Mouse (Mus musculus) liver, embryonic 13.5 days (tissue): Measurements from ENCODE around the gene Ndst2. TPM values are rescaled to one million over a fixed set of nuclear protein-coding genes. Genes with fewer than 3 reads are reported as not detected.

Experiments
- ATAC-seq: fragments of 200-750 bp; cut with Nextera tagmentation; 2 replicates; pipeline ENCODE4 v1.8.0; 2017; ENCODE audit warnings: low read depth, mild to moderate bottlenecking, moderate number of reproducible peaks, moderate library complexity
- DNase-seq: peaks from one replicate; pipeline ENCODE4 v3.0.0; 2022
- H3K27ac ChIP-seq: fragments of 300-500 bp; sonication (generic); 2 replicates; pipeline ENCODE4 v1.5.1; 2015; ENCODE audit warnings: moderate library complexity, mild to moderate bottlenecking, inconsistent platforms
- H3K27me3 ChIP-seq: fragments of 300-500 bp; sonication (generic); 2 replicates; pipeline ENCODE4 v1.6.1; 2015; ENCODE audit warnings: mild to moderate bottlenecking, inconsistent platforms
- H3K36me3 ChIP-seq: fragments of 300-500 bp; sonication (generic); 2 replicates; pipeline ENCODE4 v1.6.1; 2015; ENCODE audit warnings: mild to moderate bottlenecking, inconsistent platforms
- H3K4me1 ChIP-seq: fragments of 300-500 bp; sonication (generic); replicated peaks from 2 replicates; pipeline ENCODE4 v1.6.1; 2015; ENCODE audit warnings: inconsistent platforms
- H3K4me2 ChIP-seq: fragments of 300-500 bp; sonication (generic); 2 replicates; pipeline ENCODE4 v1.6.1; 2015; ENCODE audit warnings: inconsistent platforms, mild to moderate bottlenecking, moderate library complexity
- H3K4me3 ChIP-seq: fragments of 300-500 bp; sonication (generic); replicated peaks from 2 replicates; pipeline ENCODE4 v1.5.1; 2015; ENCODE audit warnings: mild to moderate bottlenecking, inconsistent platforms
- H3K9ac ChIP-seq: fragments of 300-500 bp; sonication (generic); 2 replicates; pipeline ENCODE4 v1.6.1; 2015; ENCODE audit warnings: mild to moderate bottlenecking, inconsistent platforms
- H3K9me3 ChIP-seq: fragments of 300-500 bp; sonication (generic); replicated peaks from 2 replicates; pipeline ENCODE4 v1.6.1; 2016; ENCODE audit warnings: inconsistent platforms
- WGBS: fragments of 180-500 bp; shearing (Covaris S2); methylation state at CpG from one replicate; pipeline ENCODE4 v1.1.7; 2015; ENCODE audit not compliant: insufficient replicate concordance; 5-methylcytosine and 5-hydroxymethylcytosine counted together
- microRNA-seq: library from miRNA; unstranded; fragments of <30 nt; microRNA quantifications from one replicate; pipeline ENCODE4, GENCODE M21; 2016
- polyA plus RNA-seq: library from polyadenylated mRNA; unstranded; fragments of >200 nt; fragmentation: Nextera tagmentation; extraction: Ambion mirVana; gene quantifications from 2 replicates; pipeline ENCODE4 v1.2.1, GENCODE M21; 2015

The Ndst2 gene
- polyA plus RNA-seq, 1 experiment from 2014 or later, result 14.2 TPM

GRCm38 (mm10) chr14:20681742-20682141 is 52.6 kb downstream of the Ndst2 start:
- no peak overlapping the region for H3K4me3 ChIP-seq
- ATAC-seq (no peak), DNase-seq (no peak)
- peaks cover 11% of the 10 kb centered on the region; the same call in 1 of the 2 replicates for H3K4me1 ChIP-seq
- H3K9ac ChIP-seq, result no peak overlapping the region
- H3K4me2 ChIP-seq, result no peak overlapping the region
- H3K27me3 ChIP-seq, result no peaks in the 10 kb centered on the region
- no peaks in the 10 kb centered on the region for H3K9me3 ChIP-seq
- peaks cover 99% of the 10 kb centered on the region for H3K36me3 ChIP-seq
- H3K27ac ChIP-seq, result no peak overlapping the region
- WGBS, result 69% methylated on average over 2 of the region's 2 CpGs

GRCm38 (mm10) chr14:20677906-20678305 is 56.5 kb downstream of the Ndst2 start:
- no peak overlapping the region for H3K4me3 ChIP-seq
- peaks cover 30% of the 10 kb centered on the region for H3K4me1 ChIP-seq
- H3K27me3 ChIP-seq, result no peaks in the 10 kb centered on the region
- H3K9me3 ChIP-seq, result no peaks in the 10 kb centered on the region
- H3K27ac ChIP-seq, result no peak overlapping the region
- ATAC-seq (no peak), DNase-seq (no peak)
- 77% methylated on average over 4 of the region's 4 CpGs for WGBS
- no peak overlapping the region for H3K4me2 ChIP-seq
- H3K36me3 ChIP-seq, result peaks cover 73% of the 10 kb centered on the region
- no peak overlapping the region for H3K9ac ChIP-seq

GRCm38 (mm10) chr14:20674064-20674833 is 60.1 kb downstream of the Ndst2 start, which contains the start of gene Sec24c:
Gene Sec24c (plus strand): TSS chr14:20674308.
- peak within 1 kb of the TSS; percentile 86 for H3K9ac ChIP-seq
- peak within 1 kb of the TSS; percentile 94 for H3K4me3 ChIP-seq
- peaks cover 25% of the 10 kb centered on the region for H3K4me1 ChIP-seq
- DNase-seq (peak; percentile 97), ATAC-seq (peak; percentile 96)
- H3K27me3 ChIP-seq, result peaks cover 12% of the 10 kb centered on the region
- peak within 1 kb of the TSS; percentile 90 for H3K27ac ChIP-seq
- no peaks in the 10 kb centered on the region for H3K9me3 ChIP-seq
- H3K36me3 ChIP-seq, result peaks cover 37% of the 10 kb centered on the region
- peak within 1 kb of the TSS; percentile 90 for H3K4me2 ChIP-seq
- under 1% methylated on average over 43 of the region's 43 CpGs for WGBS

GRCm38 (mm10) chr14:20673735-20674063 is 60.7 kb downstream of the Ndst2 start:
- Histone ChIP-seq H3K27ac (peak overlapping the region; percentile 72), H3K36me3 (peaks cover 31% of the 10 kb centered on the region), H3K9me3 (no peaks in the 10 kb centered on the region), H3K27me3 (peaks cover 17% of the 10 kb centered on the region), H3K4me2 (peak overlapping the region; percentile 70), H3K9ac (peak overlapping the region; percentile 53), H3K4me1 (peaks cover 25% of the 10 kb centered on the region), H3K4me3 (peak overlapping the region; percentile 94)
- ATAC-seq, result peak; percentile 71
- DNase-seq, result no peak
- WGBS, result 10% methylated on average over 13 of the region's 13 CpGs

Small RNA genes within 50 kb of the gene (microRNA-seq; reads per million reads assigned to microRNA genes)
- 1.2 reads per million for gene Mir6946

Other genes starting within 250 kb of the Ndst2 start
- gene Mss51, start 237.7 kb downstream of the Ndst2 start, polyA plus RNA-seq, result 0.29 and 0.39 TPM in 2 replicates
- 21.3 and 24.5 TPM in 2 replicates for gene Ppp3cb, start 188.0 kb downstream of the Ndst2 start, polyA plus RNA-seq
- 1.0 and 1.2 TPM in 2 replicates for gene Usp54, start 93.5 kb downstream of the Ndst2 start, polyA plus RNA-seq
- gene Myoz1, start 78.0 kb downstream of the Ndst2 start, polyA plus RNA-seq, result 0.10 and 0.29 TPM in 2 replicates
- gene Synpo2l, start 66.2 kb downstream of the Ndst2 start, polyA plus RNA-seq, result 0.41 and 0.51 TPM in 2 replicates
- 30.2 and 38.4 TPM in 2 replicates for gene Sec24c, start 60.3 kb downstream of the Ndst2 start, polyA plus RNA-seq
- 6.5 and 7.3 TPM in 2 replicates for gene Fut11, start 39.6 kb downstream of the Ndst2 start, polyA plus RNA-seq
- gene Chchd1, start 31.6 kb downstream of the Ndst2 start, polyA plus RNA-seq, result 133 and 150 TPM in 2 replicates
- 4.0 and 4.6 TPM in 2 replicates for gene Zswim8, start 27.0 kb downstream of the Ndst2 start, polyA plus RNA-seq
- gene Camk2g, start 59.5 kb upstream of the Ndst2 start, polyA plus RNA-seq, result 10.6 and 10.7 TPM in 2 replicates
- gene Plau, start 102.1 kb upstream of the Ndst2 start, polyA plus RNA-seq, result 0.74 and 0.76 TPM in 2 replicates
- gene Vcl, start 194.8 kb upstream of the Ndst2 start, polyA plus RNA-seq, result 17.0 and 24.6 TPM in 2 replicates